Mouse (Mus musculus): ENCODE results near the gene Rtbdn. TPM values are rescaled to one million over a fixed set of nuclear protein-coding genes. Genes with fewer than 3 reads are reported as not detected.

The Rtbdn gene
- polyA plus RNA-seq, 1 experiment from 2014 or later = 0.10 TPM

DNA sequence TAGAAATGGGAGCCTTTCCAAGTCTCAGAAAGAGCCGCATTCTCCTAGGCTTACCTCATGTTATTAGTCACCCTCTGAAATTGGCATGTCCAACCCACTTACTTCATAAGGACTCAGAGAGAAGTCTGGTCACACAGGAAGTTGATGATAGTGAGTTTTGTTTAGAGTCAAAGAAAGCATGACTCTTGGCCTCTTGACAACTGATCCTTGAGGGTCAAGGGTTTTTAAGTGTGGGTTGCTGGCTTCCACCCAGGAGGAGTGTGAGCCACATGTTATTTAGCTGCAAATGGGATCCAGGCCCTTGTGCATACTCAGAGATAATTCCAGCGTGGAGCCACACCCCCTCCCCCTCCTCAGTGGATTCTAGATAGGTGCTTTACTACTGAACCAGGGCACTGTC, 25.2 kb upstream of the Rtbdn start:
- DNase-seq (ENCODE audit: low spot score) = no peak

DNA sequence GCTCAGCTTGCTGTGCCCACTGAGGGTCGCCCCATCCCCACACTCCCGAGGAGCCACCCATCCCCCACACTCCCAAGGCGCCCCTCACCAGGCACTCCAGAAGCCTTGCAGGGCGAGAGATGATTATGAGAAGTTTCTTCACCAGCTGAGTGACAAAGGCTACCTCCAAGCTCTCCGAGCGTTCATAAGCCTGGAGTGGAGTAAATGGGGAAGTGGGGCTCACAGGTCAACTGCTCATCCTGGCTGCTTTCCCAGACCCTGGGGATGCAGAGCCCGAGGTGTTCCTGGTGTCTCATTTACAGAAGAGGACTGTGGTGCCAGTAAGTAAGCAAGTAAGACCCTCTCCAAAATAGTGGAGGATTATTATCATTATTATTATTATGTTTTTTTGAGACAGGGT, 21.2 kb upstream of the Rtbdn start:
- DNase-seq (ENCODE audit: low spot score) = no peak

DNA sequence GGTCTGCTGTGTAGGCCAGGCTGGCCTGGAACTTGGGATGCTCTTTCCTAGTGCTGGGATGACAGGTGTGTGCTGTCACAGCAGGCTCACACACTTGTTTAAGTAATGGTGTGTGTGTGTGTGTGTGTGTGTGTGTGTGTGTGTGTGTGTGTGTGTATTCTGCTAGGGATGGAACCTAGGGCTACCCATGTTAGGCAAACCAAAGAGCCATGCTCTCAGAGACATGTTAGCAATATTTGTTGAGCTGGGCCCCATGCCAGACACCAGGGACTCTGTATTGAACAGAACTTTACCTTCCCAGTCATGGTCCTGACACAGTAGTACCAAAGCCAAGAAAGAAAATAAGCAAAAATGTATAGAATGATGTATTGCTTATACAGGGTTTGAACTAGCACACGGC, 19.3 kb upstream of the Rtbdn start:
- DNase-seq (ENCODE audit: low spot score) = no peak

DNA sequence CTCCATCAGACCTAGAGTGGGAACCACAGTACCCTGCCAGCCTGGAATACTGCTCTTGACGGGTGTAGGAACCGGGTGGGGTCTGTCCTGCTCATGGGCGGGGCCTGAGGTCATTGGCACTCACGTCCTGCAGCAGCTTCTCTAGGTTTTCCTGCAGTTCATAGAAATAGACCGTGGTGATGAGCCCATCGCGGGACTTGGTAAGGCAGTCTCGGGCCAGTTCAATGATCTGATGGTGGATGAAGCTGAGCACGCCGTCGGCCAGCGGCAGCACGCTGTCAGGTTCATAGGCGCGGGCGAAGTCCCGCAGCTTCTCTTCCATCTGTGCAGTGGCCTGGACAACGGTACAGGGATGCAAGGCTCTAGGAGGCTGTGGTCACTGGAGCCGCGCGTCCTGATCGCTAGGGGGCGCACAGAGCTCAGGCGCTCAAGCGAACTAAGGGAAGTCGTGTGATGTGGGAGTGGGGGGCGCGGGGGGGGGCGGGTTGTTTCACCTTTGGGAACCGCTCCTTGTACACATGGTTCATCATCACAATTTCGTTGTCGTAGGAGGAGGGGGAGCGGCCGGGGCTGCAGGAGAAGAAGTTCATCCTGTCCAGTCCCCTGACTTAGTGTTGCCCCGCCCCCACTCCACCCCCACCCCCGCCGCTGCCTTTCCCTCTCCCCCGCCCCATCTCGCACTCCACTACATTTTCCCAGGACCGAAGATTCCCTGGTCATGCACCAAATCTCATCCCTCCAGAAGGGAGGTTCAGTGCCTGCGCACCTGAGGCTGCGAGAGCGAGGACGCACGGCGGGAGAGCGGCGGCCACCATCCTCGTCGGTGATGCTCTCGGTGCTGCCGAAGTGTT, 18.1 kb upstream of the Rtbdn start:
- peak; percentile 54 for DNase-seq (ENCODE audit: low spot score)

DNA sequence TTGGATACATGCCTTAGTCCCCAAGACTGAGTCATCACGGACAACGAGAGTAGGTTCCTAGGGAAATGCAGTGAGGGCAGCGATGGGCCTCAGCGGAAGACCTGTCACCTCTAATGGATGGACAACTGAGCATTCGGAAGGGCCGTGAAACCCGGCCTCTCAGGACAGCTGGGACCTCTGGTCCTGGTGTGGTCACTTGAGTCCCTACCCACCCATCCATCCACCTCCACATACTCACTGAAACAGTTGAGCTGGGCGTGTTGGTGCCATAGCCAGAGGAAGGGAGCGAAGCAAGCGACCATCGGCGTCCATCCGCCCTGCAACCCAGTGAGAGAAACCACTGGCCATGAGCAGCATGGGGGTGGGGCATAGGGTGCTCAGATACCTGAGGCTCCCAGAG, 16.2 kb upstream of the Rtbdn start:
- DNase-seq (ENCODE audit: low spot score) = no peak

DNA sequence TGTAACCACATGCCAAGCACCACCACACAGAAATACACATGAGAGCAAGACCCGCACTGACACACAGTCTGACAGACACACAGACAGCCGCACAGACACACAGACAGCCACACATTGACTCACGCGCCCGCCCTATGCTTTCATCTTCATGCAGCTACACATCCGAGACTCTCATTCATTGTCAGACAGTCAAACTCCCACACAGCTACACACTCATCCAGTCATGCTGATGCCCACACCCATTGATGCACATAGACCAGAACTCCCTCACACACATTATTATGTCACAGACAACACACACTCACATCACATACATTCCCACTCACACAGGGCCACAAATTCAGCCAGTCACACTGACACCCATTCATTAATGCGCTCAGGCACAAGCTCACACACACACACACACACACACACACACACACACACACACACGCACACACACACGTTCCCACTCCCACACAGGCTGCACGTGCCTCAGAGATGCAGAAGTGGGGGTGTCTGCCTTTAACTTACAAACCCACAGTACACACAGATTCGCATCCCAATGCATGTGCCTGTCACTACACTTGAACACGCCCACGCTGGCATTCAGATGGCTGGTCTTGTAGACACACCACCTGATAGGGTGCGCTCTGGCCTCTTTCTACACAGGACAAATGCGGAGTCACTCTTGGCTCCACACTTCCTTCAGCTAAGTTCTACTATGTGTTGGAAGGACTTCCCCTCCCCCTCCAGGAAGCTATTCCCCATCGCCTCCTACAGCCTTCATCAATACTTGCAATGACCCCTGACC, 12.8 kb upstream of the Rtbdn start:
- no peak for DNase-seq (ENCODE audit: low spot score)

DNA sequence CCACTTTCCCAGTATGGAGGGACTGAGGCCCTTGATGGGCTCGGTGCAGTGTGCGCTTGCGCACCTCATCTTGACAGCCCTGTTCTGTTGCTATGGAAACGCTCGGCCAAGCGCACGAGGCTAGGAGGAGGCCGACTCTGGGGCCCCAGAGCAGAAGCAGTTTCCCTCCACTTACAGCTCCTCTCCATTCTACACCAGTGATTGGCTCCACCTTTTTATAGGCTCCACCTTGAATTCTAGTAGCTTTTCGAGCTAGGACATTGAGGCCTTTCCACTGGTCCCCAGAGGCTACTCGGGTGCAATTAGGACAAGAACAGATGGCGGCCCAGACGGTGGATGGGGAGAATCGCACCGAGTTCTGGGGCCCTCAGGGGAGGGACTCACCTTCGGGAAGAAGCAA, 11.9 kb upstream of the Rtbdn start:
- DNase-seq (ENCODE audit: low spot score) = no peak

DNA sequence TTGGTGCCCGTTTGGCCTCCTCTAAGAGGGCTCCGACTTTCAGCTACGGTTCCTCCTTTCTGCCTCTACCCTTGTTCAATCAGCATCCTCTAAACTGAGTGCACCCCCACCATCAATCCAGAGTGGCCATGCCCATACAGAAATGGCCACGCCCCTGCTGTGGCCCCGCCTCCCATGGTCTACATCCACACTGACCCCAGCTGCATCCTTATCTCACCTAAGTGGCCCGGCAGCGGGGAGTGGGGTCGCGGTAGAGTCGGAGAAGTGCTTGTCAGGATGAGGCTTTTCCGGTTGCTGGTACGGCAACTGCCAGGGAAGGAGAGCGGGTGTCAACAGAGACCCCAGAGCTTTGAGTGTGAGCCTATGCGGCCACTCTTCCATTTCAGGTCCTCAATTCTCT, 11.3 kb upstream of the Rtbdn start:
- no peak for DNase-seq (ENCODE audit: low spot score)

DNA sequence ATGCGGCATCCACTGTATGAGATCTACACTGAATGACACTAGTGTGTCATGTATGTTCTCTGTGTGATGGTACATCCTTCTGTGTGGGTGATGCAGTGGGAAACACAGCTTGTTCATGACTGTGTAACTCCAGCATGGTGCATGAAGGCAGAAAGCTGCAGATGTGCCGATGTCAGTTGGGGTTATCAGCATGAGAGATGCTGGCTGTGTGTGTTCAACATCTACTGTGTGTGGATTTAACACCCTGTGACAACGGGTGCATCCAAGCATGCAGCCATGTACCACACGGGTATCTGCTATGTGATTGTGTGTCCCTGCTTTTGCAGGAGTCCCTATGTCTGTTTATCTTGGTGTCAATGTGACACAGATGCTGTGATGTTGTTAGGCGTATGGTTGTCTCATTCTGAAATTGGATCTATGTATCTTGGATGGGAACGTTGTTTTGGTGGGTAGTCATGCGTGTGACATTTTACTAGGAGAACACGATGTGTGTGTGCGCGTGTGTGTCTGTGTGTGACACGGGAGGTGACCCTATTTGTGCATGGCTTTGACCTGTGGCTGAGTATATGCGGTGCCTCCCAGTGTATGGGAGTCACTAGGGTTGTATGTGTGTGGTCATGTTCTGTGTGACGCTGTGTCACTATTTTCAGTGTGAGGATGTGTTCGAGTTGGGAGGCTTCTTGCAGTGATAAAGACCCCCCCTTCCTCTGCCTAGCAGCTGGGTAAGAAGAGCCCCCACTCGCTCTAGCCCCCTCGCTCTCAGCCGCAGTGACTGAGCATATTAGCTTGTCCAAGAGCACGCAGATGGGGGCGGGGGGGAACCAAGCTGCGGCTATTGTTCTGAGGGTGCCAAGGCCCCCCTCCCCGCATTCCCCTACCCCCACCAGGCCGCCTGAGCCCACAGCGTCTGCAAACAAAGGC, 10.5 kb upstream of the Rtbdn start:
- DNase-seq (ENCODE audit: low spot score) = no peak

DNA sequence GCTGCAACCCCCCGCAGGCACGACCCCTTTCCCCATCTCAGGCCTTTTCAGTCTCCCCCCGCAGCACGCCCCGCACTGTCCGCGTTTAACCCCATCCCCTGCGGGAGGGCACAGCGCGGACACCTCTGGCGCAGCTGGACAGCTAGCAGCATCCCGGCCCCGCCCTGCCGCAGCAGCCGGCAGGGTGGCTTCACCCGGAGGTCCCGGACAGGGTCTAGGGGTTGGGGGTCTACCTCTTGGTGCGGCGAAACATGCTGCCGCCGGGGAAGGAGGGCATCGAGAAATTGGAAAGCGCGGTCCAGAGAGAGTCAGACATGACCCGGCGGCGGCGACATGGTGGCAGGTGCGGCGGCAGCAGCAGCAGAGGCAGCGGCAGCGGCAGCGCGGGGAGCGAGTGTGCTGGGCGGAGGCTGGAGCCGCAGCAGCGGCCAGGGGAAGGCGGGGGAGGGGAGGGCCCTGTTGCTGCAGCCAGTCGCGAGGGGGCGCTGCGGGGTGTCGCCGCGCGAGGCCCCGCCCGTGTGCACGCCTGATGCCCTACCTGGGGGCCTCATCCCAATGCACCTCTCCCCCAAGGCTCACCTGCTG, 9.7 kb upstream of the Rtbdn start, which contains the start of gene Mast1:
TSS of gene Mast1 (minus strand) at position 398 of the 585 bp plus-strand sequence.
- DNase-seq (ENCODE audit: low spot score) = peak; percentile 46

DNA sequence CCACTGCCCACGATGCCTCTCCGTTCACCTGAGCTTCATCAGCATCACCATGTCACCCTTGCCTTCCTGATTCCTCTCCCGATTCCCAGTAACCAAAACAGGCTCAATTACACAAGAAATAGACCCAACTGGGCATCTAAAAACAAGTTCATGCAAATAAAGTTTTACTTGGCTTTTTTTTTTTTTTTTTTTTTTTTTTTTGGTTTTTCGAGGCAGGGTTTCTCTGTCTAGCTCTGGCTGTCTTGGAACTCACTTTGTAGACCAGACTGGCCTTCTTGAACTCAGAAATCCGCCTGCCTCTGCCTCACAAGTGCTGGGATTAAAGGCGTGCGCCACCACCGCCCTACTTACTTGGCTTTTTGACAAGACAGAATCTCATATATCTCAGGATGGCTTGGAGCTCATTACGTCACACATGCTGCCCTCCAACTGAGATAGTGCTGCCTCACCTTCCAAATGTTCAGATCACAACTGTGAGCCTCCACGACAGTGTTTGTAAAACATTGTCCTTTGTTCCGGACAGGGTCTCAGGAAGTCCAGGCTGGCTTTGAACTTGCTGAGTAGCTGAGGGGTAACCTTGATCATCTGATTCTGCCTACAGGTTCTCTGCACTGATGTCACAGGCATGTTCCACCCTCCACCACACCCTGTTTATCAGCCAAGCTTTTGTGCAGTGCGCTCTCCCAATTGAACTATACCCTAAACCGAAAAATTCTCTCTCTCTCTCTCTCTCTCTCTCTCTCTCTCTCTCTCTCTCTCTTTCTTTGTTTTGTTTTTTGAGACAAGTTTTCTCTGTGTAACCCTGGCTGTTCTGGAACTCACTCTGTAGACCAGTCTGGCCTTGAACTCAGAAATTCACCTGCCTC, 8.9 kb upstream of the Rtbdn start:
- DNase-seq (ENCODE audit: low spot score) = no peak

DNA sequence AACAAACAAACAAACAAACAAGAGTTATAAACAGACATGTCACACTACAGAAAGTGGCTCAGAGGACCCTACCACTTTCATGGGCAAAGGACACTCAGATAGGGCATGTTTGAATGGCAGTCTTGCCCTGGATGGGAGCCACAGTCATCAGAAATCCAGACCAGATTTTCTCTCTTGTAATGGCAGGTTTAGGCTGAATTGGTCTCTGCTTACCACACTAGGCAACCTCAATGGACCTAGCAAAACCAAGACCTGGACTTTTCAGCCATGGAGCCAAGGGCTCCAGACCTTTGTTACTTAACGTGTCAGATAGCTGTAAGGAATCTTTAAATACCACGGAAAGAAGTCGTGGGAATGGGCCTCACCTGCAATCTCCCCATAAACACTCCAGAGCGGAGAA, 3.1 kb upstream of the Rtbdn start:
- no peak for DNase-seq (ENCODE audit: low spot score)

DNA sequence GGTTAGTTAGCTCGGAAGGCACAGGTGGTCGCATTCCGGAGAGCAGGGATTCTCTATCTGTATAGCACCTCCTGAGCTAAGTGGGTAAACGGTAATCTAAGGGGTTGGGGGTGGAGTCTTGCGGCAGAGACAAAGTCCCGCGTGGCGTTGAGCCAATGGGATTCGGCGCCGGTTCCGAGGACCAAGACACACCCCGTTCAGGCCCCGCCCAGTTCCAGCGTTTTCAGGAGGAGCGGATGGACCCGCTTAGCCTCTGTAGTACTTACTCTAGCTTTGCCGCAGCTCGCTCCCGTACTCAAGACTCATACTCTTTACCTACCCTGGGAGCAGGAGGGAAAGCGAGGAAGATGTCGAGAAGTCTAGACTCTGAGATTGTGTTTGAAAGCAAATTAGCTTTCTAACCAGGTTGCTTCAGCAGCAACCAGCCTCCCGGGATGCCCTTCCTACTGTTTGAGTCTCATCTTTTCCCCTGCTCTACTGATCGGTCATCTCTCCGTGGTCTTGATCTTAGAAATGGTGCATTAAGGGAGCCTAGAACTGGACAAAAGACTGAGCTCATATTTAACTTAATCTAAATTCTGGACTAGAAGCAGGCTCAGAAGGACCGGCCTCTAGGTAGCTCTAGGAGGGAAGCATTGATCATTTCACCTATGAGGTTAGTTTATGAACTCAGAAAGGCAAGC, 2.2 kb upstream of the Rtbdn start:
- peak; percentile 57 for DNase-seq (ENCODE audit: low spot score)

DNA sequence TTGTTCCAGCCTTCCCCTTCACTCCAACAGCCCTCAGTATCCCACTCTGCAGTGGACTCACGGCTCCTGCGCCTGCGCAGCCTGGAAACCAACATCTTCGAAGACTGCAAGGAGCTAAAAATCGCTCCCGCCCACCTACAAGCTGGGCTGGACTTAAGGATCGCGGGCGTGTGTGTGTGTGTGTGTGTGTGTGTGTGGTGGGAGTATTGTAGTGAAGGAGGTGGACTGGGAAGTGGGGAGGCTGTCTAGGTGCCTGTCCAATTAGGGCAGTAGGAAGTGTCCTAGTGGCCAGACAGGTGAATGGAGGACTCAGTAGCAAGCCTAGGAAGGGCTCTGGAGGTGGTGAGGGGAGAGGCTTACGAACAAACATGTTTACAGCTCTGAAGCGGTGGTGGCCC, 1.6 kb upstream of the Rtbdn start:
- DNase-seq (ENCODE audit: low spot score) = no peak

DNA sequence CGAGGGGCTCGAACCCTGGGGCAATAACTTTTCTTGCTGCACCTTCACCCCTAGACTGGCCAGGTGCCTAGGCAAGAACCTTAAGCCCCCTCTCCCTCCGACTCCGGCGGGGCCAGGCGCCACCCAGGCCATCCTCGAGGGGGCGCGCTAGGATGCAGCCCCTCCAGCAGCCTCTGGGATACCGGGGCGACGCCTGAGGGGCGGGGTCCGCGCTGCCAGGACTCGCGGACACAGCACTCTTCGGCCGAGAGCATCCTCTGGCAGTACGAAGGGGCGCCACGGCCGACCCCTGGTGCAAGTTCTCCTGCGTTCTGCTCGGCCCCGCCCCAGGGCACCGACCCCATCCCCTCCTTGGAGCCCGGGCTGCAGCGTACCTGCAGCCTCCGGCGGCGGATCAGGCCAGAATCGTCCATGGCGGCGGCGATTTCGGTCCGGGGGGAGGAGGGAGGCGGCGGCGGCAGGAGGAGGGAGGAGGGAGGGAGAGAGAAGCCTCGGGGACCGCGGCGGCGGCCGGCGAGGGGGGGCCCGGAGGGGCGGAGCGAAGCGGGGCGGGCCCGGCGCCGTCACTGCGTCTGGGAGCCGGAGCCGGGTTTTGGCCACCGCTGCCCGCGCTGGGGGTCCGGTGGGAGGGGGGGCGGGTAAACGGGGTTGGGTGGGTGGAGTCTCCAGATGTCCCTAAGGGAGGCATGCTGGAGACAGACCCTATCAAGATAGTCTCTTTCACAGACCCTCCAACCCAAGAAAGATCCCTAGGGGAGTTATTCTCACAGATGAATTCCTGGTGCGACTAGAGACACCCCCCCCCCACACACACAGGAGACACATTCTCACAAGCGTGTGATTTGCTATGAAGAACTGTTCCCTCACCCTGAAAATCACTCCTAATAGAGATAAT, 911 bp upstream of the Rtbdn start:
- DNase-seq (ENCODE audit: low spot score) = no peak

DNA sequence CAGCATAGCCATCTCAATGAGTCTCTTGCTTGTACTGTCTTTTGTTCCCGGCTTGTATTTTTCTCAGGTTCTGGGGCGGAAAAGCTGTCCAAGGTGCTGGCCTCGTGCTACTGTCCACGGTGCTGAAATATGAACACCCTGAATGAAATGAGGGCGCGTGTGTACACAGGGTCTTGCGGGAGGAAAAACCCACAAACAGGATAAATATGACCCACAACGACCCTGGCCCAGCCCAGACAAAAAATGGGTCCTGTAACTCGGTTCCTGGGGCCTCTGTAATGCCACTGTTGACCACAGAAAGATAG, 402 bp downstream of the Rtbdn start:
- DNase-seq (ENCODE audit: low spot score) = peak; percentile 60

DNA sequence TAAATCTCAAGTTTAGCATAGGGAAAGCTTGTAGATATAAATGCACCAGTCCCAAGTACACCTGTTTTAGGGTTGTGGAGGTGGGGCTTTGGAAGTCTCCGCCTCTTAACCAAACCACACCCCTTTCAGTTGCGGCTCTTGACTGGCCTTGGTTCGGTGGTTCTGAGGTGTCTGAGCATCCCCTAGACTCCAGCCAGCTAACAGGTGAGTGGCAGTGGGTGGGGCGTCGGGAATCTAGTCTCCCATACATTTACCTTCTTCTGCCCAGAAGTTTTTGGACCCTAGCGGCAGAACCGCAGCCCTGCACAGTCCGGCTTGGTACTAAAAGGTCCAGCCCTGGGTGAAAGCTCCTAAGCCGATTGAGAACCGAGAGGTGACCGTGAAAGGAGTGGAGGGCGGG, 3.0 kb downstream of the Rtbdn start:
- no peak for DNase-seq (ENCODE audit: low spot score)

DNA sequence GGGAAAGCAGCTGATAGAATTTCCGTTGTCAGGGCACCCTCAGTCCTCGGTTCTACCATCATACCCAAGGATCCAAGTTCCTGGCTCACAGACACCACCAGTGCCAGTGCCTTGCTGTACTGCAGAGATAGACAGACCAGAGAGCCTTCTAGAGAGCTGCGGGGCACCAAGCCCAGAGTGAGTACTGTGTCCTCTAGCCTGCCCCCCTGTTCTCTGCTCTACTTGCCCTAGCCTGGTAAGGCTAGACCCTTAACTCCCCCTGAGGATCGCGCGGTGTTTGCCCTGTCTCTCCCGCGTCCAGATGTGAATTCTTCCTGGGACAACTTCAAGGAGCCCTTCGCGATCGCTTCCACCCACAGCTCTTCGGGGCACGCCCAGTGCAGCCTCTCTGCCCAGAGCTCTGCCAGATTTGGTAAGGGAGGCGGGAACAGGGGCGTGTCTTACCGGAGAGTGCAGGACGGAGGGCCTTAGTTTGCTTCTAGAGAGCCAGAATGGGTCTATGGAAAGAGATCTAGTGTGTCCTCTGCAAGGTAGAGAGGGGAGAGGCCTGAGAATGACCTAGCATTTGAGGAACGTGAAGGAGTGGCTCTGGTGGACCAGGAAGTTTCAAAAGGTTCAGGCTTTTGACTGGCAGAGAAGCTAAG, 5.9 kb downstream of the Rtbdn start:
- no peak for DNase-seq (ENCODE audit: low spot score)

All from thymus, postnatal 0 days (tissue).